Mouse (Mus musculus) layer of hippocampus, adult 2 months (tissue): ENCODE measurements at regions not wholly inside any gene's neighbourhood (a gene's known extent, or its start where the extent isn't known, plus 50 kb on each side); places are given as distances from the start of the nearest gene placed in this dataset.

Source experiments
- DNase-seq, 2 experiments: peaks; one replicate each; pipeline ENCODE4 v3.0.0; 2022; ENCODE audit warnings: low spot score in 2 of 2
- H3K27ac ChIP-seq: fragments of 200-600 bp; 2 replicates; pipeline ENCODE4 v1.8.1; 2022
- H3K4me3 ChIP-seq: fragments of 200-600 bp; 2 replicates; pipeline ENCODE4 v1.8.1; 2022; ENCODE audit warnings: mild to moderate bottlenecking
- CTCF ChIP-seq: fragments of 200-600 bp; conservative IDR thresholded peaks from 2 replicates; pipeline ENCODE4 v1.8.1; 2022; ENCODE audit warnings: antibody characterized with exemption, mild to moderate bottlenecking, moderate library complexity

DNA sequence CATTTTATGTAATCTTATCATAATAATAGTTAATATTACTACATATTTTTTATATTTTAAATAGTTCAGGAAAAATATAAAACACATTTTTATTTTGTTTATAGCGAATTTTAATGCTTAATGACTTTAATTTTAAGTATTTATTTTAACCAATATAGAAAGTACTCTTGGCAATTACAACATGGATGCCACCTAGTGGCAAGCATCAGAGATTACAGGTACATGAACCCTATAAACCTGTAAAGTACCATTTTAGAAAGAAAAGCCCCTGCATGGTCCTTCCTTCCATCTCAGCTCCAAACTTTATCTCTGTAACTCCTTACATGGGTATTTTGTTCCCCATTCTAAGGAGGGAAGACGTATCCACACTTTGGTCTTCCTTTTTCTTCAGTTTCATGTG is 4328.9 kb upstream of the Gm7489 start:
- TF ChIP-seq CTCF: peak; percentile 68
- Histone ChIP-seq H3K27ac (no peak overlapping the region), H3K4me3 (no peak overlapping the region)
- DNase-seq: no peak

DNA sequence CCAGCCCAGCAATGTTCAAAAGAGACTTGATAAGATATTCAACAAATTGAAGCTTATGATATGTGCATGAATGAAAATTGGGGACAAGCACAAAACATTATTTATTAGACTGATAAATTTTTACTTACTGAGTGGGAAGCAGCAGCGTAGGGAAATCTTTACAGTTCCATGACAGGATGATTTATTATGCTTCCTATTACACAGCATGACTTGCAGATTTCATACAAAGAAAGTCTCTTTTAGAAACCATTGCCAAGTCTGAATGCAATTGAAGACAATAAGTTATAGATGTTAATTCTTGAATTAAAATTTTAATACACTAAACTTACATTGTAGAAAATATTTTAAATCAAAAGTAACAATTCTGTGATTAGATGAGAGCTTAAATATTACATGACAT is 4324.3 kb upstream of the Gm7489 start:
- Histone ChIP-seq H3K4me3 (no peak overlapping the region), H3K27ac (no peak overlapping the region)
- no peak for DNase-seq
- no peak for TF ChIP-seq CTCF

DNA sequence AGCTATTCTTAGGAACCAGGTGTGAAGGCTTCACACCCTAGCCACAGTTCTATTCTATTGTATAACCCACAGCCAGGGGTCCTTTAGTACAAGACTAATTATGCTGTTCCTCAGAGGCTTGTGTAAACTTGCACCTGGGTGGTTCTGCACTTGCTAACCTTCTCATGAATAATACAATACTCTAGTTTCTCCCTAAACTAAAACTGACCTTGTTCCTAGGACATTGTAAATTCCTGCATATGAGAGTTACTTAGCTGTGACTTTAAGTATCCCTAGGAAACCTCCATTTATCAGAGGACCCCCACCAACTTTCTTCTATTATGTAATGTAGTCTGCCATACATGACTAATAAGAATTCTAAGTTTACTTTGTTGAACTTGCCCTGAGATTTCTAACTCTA is 4295.9 kb upstream of the Gm7489 start:
- DNase-seq: no peak
- no peak overlapping the region for H3K27ac ChIP-seq
- H3K4me3 ChIP-seq: no peak overlapping the region
- TF ChIP-seq CTCF: no peak

DNA sequence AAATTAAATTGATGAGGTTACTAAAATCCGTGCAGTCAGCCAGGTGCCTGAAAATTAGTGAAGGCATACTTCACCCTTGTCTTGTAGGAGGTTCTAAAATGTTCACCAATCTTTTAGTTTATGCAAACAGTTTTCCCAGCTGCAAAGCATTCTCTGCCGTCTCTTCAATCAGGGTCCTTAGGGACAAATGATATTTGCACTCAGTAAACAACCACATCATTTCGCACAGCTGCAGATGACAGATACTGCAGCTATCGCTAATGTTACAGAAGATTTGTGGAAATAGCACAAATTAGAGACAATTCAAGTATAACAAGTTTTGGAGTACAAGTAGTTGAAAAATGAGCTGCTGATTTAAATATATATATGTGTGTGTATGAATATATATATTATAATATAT is 4270.8 kb upstream of the Gm7489 start:
- no peak for DNase-seq
- TF ChIP-seq CTCF: no peak
- Histone ChIP-seq H3K4me3 (no peak overlapping the region), H3K27ac (no peak overlapping the region)

DNA sequence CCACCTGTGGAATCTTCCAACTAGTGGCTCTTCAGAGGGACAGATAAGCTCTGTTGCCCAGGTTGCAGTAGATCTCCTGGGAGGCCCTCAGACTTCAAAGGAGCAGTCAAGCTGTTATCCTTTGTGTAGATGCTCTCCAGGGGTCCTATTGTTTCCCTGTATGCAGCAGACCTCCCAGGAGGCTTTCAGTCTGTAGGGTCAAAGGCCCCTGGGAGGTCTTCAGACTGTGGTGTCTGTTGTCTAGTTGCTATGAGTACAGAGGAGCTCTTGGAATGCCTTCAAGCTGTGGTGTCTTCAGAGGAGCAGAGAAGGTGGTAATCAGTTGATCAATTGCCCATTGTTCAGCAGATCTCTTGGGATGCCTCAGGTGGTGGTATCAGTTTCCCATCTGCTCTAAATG is 4237.3 kb upstream of the Gm7489 start:
- TF ChIP-seq CTCF: no peak

DNA sequence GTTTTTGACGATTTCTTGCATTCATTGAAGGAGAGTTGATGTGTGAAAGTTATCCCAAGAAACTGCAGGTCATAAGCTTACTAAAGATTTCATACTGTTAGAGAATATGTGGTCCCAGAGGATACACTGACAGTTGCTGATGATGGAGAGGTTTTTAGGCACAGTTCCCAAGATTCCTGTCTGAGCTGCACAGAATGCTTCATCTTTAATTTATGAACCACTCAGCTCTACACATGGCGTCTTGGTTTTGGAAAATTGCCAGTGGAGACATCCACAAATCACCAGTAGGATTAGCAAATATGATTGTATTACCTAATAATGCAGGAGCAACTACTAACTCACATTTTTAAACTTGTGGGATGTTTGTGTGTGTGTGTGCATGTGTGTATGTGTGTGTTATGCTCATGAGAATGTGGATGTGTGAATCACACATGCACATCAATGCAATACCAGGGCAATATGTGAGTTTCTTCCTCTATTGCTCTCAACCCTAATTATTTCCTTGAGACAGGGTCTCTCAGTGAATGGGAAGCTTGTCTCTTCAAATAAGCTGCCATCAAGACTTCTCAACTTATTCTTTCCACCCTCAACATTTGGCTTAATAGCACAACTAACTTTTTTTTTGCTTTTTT is 4234.0 kb upstream of the Gm7489 start:
- DNase-seq: peak in 1 of 2 experiments; percentile 17

More for the DNA sequence above, 4237.3 kb upstream of the Gm7489 start:
- no peak overlapping the region for H3K27ac ChIP-seq
- DNase-seq: no peak
- H3K4me3 ChIP-seq: no peak overlapping the region

DNA sequence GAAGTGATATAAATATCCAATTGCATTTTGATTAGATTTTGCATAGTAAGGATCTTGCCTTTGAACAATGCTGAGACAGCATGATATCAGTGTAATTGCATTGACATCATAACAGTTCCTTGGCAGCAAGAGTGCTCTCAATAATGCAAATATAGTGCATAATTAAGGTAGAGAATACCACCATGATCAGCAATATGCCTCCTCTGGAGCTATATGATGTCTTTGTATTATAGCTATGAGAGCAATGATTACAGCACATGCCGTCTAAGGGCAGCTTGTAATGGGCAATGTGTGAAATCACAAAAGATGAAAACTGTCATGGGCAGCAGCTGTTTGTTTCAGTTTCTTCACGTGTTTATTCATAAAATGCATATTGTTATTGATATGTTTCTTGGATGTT is 4231.0 kb upstream of the Gm7489 start:
- H3K4me3 ChIP-seq: no peak overlapping the region
- H3K27ac ChIP-seq: no peak overlapping the region
- no peak for DNase-seq
- TF ChIP-seq CTCF: no peak

More for the DNA sequence above, 4234.0 kb upstream of the Gm7489 start:
- H3K4me3 ChIP-seq: no peak overlapping the region
- no peak overlapping the region for H3K27ac ChIP-seq
- no peak for TF ChIP-seq CTCF

DNA sequence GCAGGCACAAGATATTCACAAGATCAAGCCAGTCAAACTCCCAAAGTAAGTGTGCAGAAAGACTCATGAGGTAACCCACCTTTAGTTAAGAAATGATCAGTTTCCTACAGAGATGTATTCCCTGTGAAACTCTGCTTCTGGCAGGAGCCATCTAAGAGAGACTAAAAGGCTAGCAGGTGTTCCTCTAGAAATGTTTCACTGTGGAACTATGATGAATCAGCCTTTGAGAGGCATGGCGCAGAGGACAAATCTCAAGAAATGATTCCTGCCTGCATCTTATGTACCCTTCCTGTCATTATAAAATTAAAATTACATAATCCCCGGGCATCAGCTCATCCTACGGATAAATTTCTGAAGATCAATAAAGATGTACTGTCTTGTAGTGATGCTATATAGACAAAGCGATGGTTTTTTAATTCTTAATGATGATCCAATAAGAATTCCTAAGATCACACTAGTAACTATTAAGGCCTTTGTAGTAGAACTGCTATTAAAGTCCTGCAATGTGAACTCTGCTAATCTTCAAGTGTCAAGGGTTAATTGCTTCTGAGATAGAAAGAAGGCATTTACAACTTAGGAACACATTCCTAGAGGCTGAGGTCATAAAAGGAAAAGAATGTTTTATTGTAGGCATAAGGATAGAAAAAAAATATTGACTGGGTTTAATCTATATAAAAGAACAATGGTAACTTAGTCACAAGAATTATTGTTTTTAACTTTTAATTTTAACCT is 4219.7 kb upstream of the Gm7489 start:
- no peak for TF ChIP-seq CTCF
- no peak for DNase-seq
- H3K4me3 ChIP-seq: no peak overlapping the region
- no peak overlapping the region for H3K27ac ChIP-seq
